Mouse (Mus musculus): ENCODE data around the gene Tfcp2l1. TPM values are rescaled to one million over a fixed set of nuclear protein-coding genes. Genes with fewer than 3 reads are reported as not detected.

Gene Tfcp2l1
- polyA plus RNA-seq, 1 experiment from 2014 or later: 0.62 TPM

GRCm38 (mm10) chr1:118699118-118699890 lies 71.6 kb downstream of the Tfcp2l1 start:
- H3K4me2 ChIP-seq (ENCODE audit: low read length): no peak overlapping the region
- ATAC-seq (ENCODE audit: low FRiP score, low TSS enrichment): no peak
- no peak overlapping the region for H3K9ac ChIP-seq (replicated peaks; ENCODE audit: low read length)
- H3K27me3 ChIP-seq (ENCODE audit: control insufficient read depth, insufficient read depth, low read length): no peaks in the 10 kb centered on the region
- no peak overlapping the region for H3K4me3 ChIP-seq (replicated peaks; ENCODE audit: low read depth, low read length)
- 72% methylated on average over 6 of the region's 6 CpGs for WGBS
- no peaks in the 10 kb centered on the region for H3K4me1 ChIP-seq (ENCODE audit: control insufficient read depth, insufficient read depth, low read length)
- no peak overlapping the region for H3K27ac ChIP-seq (replicated peaks; ENCODE audit: low read depth, low read length)
- no peak for DNase-seq
- no peaks in the 10 kb centered on the region for H3K9me3 ChIP-seq (ENCODE audit: control insufficient read depth, low read length)
- H3K36me3 ChIP-seq (ENCODE audit: control insufficient read depth, insufficient read depth, low read length): no peaks in the 10 kb centered on the region

- Histone ChIP-seq H3K4me3 (replicated peaks; ENCODE audit: low read depth, low read length) (no peak overlapping the region), H3K9me3 (ENCODE audit: control insufficient read depth, low read length) (no peaks in the 10 kb centered on the region), H3K4me1 (ENCODE audit: control insufficient read depth, insufficient read depth, low read length) (no peaks in the 10 kb centered on the region), H3K9ac (replicated peaks; ENCODE audit: low read length) (no peak overlapping the region), H3K36me3 (ENCODE audit: control insufficient read depth, insufficient read depth, low read length) (no peaks in the 10 kb centered on the region), H3K4me2 (ENCODE audit: low read length) (no peak overlapping the region), H3K27ac (replicated peaks; ENCODE audit: low read depth, low read length) (no peak overlapping the region), H3K27me3 (ENCODE audit: control insufficient read depth, insufficient read depth, low read length) (no peaks in the 10 kb centered on the region)
- DNase-seq (no peak), ATAC-seq (ENCODE audit: low FRiP score, low TSS enrichment) (no peak)
- WGBS: 88% methylated on average over 1 of the region's 1 CpGs
Measured at GRCm38 (mm10) chr1:118699961-118700360, 72.2 kb downstream of the Tfcp2l1 start.

- Histone ChIP-seq H3K4me3 (replicated peaks; ENCODE audit: low read depth, low read length) (no peak overlapping the region), H3K4me1 (ENCODE audit: control insufficient read depth, insufficient read depth, low read length) (no peaks in the 10 kb centered on the region), H3K27me3 (ENCODE audit: control insufficient read depth, insufficient read depth, low read length) (no peaks in the 10 kb centered on the region), H3K9ac (replicated peaks; ENCODE audit: low read length) (no peak overlapping the region), H3K9me3 (ENCODE audit: control insufficient read depth, low read length) (no peaks in the 10 kb centered on the region), H3K4me2 (ENCODE audit: low read length) (no peak overlapping the region), H3K27ac (replicated peaks; ENCODE audit: low read depth, low read length) (no peak overlapping the region), H3K36me3 (ENCODE audit: control insufficient read depth, insufficient read depth, low read length) (no peaks in the 10 kb centered on the region)
- WGBS: 90% methylated on average over 4 of the region's 4 CpGs
- DNase-seq (no peak), ATAC-seq (ENCODE audit: low FRiP score, low TSS enrichment) (no peak)
Measured at GRCm38 (mm10) chr1:118711606-118712005, 83.9 kb downstream of the Tfcp2l1 start.

GRCm38 (mm10) chr1:118716225-118716624 lies 88.5 kb downstream of the Tfcp2l1 start:
- H3K27ac ChIP-seq (replicated peaks; ENCODE audit: low read depth, low read length): no peak overlapping the region
- ATAC-seq (ENCODE audit: low FRiP score, low TSS enrichment) (no peak), DNase-seq (no peak)
- no peaks in the 10 kb centered on the region for H3K27me3 ChIP-seq (ENCODE audit: control insufficient read depth, insufficient read depth, low read length)
- no peak overlapping the region for H3K9ac ChIP-seq (replicated peaks; ENCODE audit: low read length)
- no peaks in the 10 kb centered on the region for H3K4me1 ChIP-seq (ENCODE audit: control insufficient read depth, insufficient read depth, low read length)
- H3K4me2 ChIP-seq (ENCODE audit: low read length): no peak overlapping the region
- 38% methylated on average over 1 of the region's 1 CpGs for WGBS
- no peak overlapping the region for H3K4me3 ChIP-seq (replicated peaks; ENCODE audit: low read depth, low read length)
- no peaks in the 10 kb centered on the region for H3K9me3 ChIP-seq (ENCODE audit: control insufficient read depth, low read length)
- H3K36me3 ChIP-seq (ENCODE audit: control insufficient read depth, insufficient read depth, low read length): no peaks in the 10 kb centered on the region

GRCm38 (mm10) chr1:118718055-118718454 lies 90.3 kb downstream of the Tfcp2l1 start:
- Histone ChIP-seq H3K27me3 (ENCODE audit: control insufficient read depth, insufficient read depth, low read length) (no peaks in the 10 kb centered on the region), H3K9me3 (ENCODE audit: control insufficient read depth, low read length) (0 out of 2 replicates have a peak, but pooled peaks cover 5% of the 10 kb centered on the region), H3K36me3 (ENCODE audit: control insufficient read depth, insufficient read depth, low read length) (no peaks in the 10 kb centered on the region), H3K4me1 (ENCODE audit: control insufficient read depth, insufficient read depth, low read length) (no peaks in the 10 kb centered on the region), H3K4me3 (replicated peaks; ENCODE audit: low read depth, low read length) (no peak overlapping the region), H3K4me2 (ENCODE audit: low read length) (no peak overlapping the region), H3K27ac (replicated peaks; ENCODE audit: low read depth, low read length) (no peak overlapping the region), H3K9ac (replicated peaks; ENCODE audit: low read length) (no peak overlapping the region)
- no peak for ATAC-seq (ENCODE audit: low FRiP score, low TSS enrichment)
- WGBS: 86% methylated on average over 6 of the region's 6 CpGs
- DNase-seq: no peak

GRCm38 (mm10) chr1:118719699-118720098 lies 92.0 kb downstream of the Tfcp2l1 start:
- Histone ChIP-seq H3K4me3 (replicated peaks; ENCODE audit: low read depth, low read length) (no peak overlapping the region), H3K4me1 (ENCODE audit: control insufficient read depth, insufficient read depth, low read length) (no peaks in the 10 kb centered on the region), H3K36me3 (ENCODE audit: control insufficient read depth, insufficient read depth, low read length) (no peaks in the 10 kb centered on the region), H3K4me2 (ENCODE audit: low read length) (no peak overlapping the region), H3K27ac (replicated peaks; ENCODE audit: low read depth, low read length) (no peak overlapping the region), H3K9ac (replicated peaks; ENCODE audit: low read length) (no peak overlapping the region), H3K27me3 (ENCODE audit: control insufficient read depth, insufficient read depth, low read length) (no peaks in the 10 kb centered on the region), H3K9me3 (ENCODE audit: control insufficient read depth, low read length) (0 out of 2 replicates have a peak, but pooled peaks cover 5% of the 10 kb centered on the region)
- WGBS: 85% methylated on average over 2 of the region's 2 CpGs
- ATAC-seq (ENCODE audit: low FRiP score, low TSS enrichment): no peak
- no peak for DNase-seq

- Histone ChIP-seq H3K4me1 (ENCODE audit: control insufficient read depth, insufficient read depth, low read length) (no peaks in the 10 kb centered on the region), H3K9ac (replicated peaks; ENCODE audit: low read length) (no peak overlapping the region), H3K27me3 (ENCODE audit: control insufficient read depth, insufficient read depth, low read length) (no peaks in the 10 kb centered on the region), H3K27ac (replicated peaks; ENCODE audit: low read depth, low read length) (no peak overlapping the region), H3K36me3 (ENCODE audit: control insufficient read depth, insufficient read depth, low read length) (no peaks in the 10 kb centered on the region), H3K4me3 (replicated peaks; ENCODE audit: low read depth, low read length) (no peak overlapping the region), H3K9me3 (ENCODE audit: control insufficient read depth, low read length) (0 out of 2 replicates have a peak, but pooled peaks cover 5% of the 10 kb centered on the region), H3K4me2 (ENCODE audit: low read length) (no peak overlapping the region)
- ATAC-seq (ENCODE audit: low FRiP score, low TSS enrichment): no peak
- no peak for DNase-seq
- WGBS: 57% methylated on average over 8 of the region's 8 CpGs
Measured at GRCm38 (mm10) chr1:118720474-118721095, 92.8 kb downstream of the Tfcp2l1 start.

GRCm38 (mm10) chr1:118727075-118727474 lies 99.3 kb downstream of the Tfcp2l1 start:
- H3K9me3 ChIP-seq (ENCODE audit: control insufficient read depth, low read length): 0 out of 2 replicates have a peak, but pooled peaks cover 1% of the 10 kb centered on the region
- ATAC-seq (ENCODE audit: low FRiP score, low TSS enrichment): no peak
- H3K4me2 ChIP-seq (ENCODE audit: low read length): no peak overlapping the region
- no peak for DNase-seq
- no peak overlapping the region for H3K27ac ChIP-seq (replicated peaks; ENCODE audit: low read depth, low read length)
- no peaks in the 10 kb centered on the region for H3K36me3 ChIP-seq (ENCODE audit: control insufficient read depth, insufficient read depth, low read length)
- no peak overlapping the region for H3K9ac ChIP-seq (replicated peaks; ENCODE audit: low read length)
- H3K4me3 ChIP-seq (replicated peaks; ENCODE audit: low read depth, low read length): no peak overlapping the region
- 75% methylated on average over 4 of the region's 4 CpGs for WGBS
- H3K27me3 ChIP-seq (ENCODE audit: control insufficient read depth, insufficient read depth, low read length): no peaks in the 10 kb centered on the region
- no peaks in the 10 kb centered on the region for H3K4me1 ChIP-seq (ENCODE audit: control insufficient read depth, insufficient read depth, low read length)

- no peaks in the 10 kb centered on the region for H3K9me3 ChIP-seq (ENCODE audit: control insufficient read depth, low read length)
Measured at GRCm38 (mm10) chr1:118728796-118729195, 101.1 kb downstream of the Tfcp2l1 start.

More at GRCm38 (mm10) chr1:118728796-118729195, 101.1 kb downstream of the Tfcp2l1 start:
- DNase-seq (no peak), ATAC-seq (ENCODE audit: low FRiP score, low TSS enrichment) (no peak)
- no peak overlapping the region for H3K27ac ChIP-seq (replicated peaks; ENCODE audit: low read depth, low read length)
- H3K36me3 ChIP-seq (ENCODE audit: control insufficient read depth, insufficient read depth, low read length): no peaks in the 10 kb centered on the region
- no peak overlapping the region for H3K4me2 ChIP-seq (ENCODE audit: low read length)
- H3K4me1 ChIP-seq (ENCODE audit: control insufficient read depth, insufficient read depth, low read length): no peaks in the 10 kb centered on the region
- H3K27me3 ChIP-seq (ENCODE audit: control insufficient read depth, insufficient read depth, low read length): no peaks in the 10 kb centered on the region
- H3K4me3 ChIP-seq (replicated peaks; ENCODE audit: low read depth, low read length): no peak overlapping the region
- H3K9ac ChIP-seq (replicated peaks; ENCODE audit: low read length): no peak overlapping the region
